Mouse (Mus musculus): Measurements from ENCODE around the gene Rab3d. TPM values are rescaled to one million over a fixed set of nuclear protein-coding genes. Genes with fewer than 3 reads are reported as not detected.

The Rab3d gene
- polyA plus RNA-seq, 1 experiment: 48.9 TPM

- Histone ChIP-seq H3K27ac (ENCODE audit: insufficient read depth, low read depth, low read length) (no peak overlapping the region), H3K27me3 (ENCODE audit: control insufficient read depth, insufficient read depth, low read length) (no peaks in the 10 kb centered on the region), H3K36me3 (ENCODE audit: control insufficient read depth, insufficient read depth, low read length) (no peaks in the 10 kb centered on the region), H3K4me3 (ENCODE audit: low read depth, low read length) (no peak overlapping the region), H3K4me1 (ENCODE audit: control insufficient read depth, insufficient read depth, insufficient read length, low read length) (peaks cover 3% of the 10 kb centered on the region)
- TF ChIP-seq POLR2A (IDR thresholded peaks at IDR 0.05; ENCODE audit: low read depth, low read length) (no peak), CTCF (IDR thresholded peaks at IDR 0.05; ENCODE audit: extremely low read depth, insufficient read length, insufficient replicate concordance, low read depth, low read length) (no peak)
- 81% methylated on average over 4 of the region's 4 CpGs for WGBS
These were observed 20.4 kb upstream of the Rab3d start for GRCm38 (mm10) chr9:21938234-21938855.

- Histone ChIP-seq H3K27ac (ENCODE audit: insufficient read depth, low read depth, low read length) (no peak overlapping the region), H3K36me3 (ENCODE audit: control insufficient read depth, insufficient read depth, low read length) (no peaks in the 10 kb centered on the region), H3K4me1 (ENCODE audit: control insufficient read depth, insufficient read depth, insufficient read length, low read length) (peaks cover 3% of the 10 kb centered on the region), H3K4me3 (ENCODE audit: low read depth, low read length) (no peak overlapping the region), H3K27me3 (ENCODE audit: control insufficient read depth, insufficient read depth, low read length) (no peaks in the 10 kb centered on the region)
- whole genome bisulfite sequencing: 85% methylated on average over 4 of the region's 4 CpGs
- no peak for TF ChIP-seq CTCF (IDR thresholded peaks at IDR 0.05; ENCODE audit: extremely low read depth, insufficient read length, insufficient replicate concordance, low read depth, low read length)
- TF ChIP-seq POLR2A (IDR thresholded peaks at IDR 0.05; ENCODE audit: low read depth, low read length): no peak
These were observed 19.8 kb upstream of the Rab3d start for GRCm38 (mm10) chr9:21937711-21938175.

- Histone ChIP-seq H3K27ac (ENCODE audit: insufficient read depth, low read depth, low read length) (no peak within 1 kb of the TSS), H3K4me1 (ENCODE audit: control insufficient read depth, insufficient read depth, insufficient read length, low read length) (peaks cover 3% of the 10 kb centered on the region)
- WGBS: 4% methylated on average over 43 of the region's 43 CpGs
These were observed 18.9 kb upstream of the Rab3d start, which contains the start of gene Plppr2 for GRCm38 (mm10) chr9:21936692-21937570. TSS of gene Plppr2 (plus strand) at chr9:21937033.

GRCm38 (mm10) chr9:21935466-21936131 is 17.6 kb upstream of the Rab3d start:
- 73% methylated on average over 7 of the region's 7 CpGs for WGBS
- H3K27me3 ChIP-seq (ENCODE audit: control insufficient read depth, insufficient read depth, low read length): no peaks in the 10 kb centered on the region
- TF ChIP-seq POLR2A (IDR thresholded peaks at IDR 0.05; ENCODE audit: low read depth, low read length) (no peak), CTCF (IDR thresholded peaks at IDR 0.05; ENCODE audit: extremely low read depth, insufficient read length, insufficient replicate concordance, low read depth, low read length) (no peak)
- no peak overlapping the region for H3K4me3 ChIP-seq (ENCODE audit: low read depth, low read length)
- peaks cover 3% of the 10 kb centered on the region for H3K4me1 ChIP-seq (ENCODE audit: control insufficient read depth, insufficient read depth, insufficient read length, low read length)
- H3K27ac ChIP-seq (ENCODE audit: insufficient read depth, low read depth, low read length): no peak overlapping the region
- H3K36me3 ChIP-seq (ENCODE audit: control insufficient read depth, insufficient read depth, low read length): no peaks in the 10 kb centered on the region

More at GRCm38 (mm10) chr9:21936692-21937570, 18.9 kb upstream of the Rab3d start, which contains the start of gene Plppr2:
- Histone ChIP-seq H3K36me3 (ENCODE audit: control insufficient read depth, insufficient read depth, low read length) (no peaks in the 10 kb centered on the region), H3K27me3 (ENCODE audit: control insufficient read depth, insufficient read depth, low read length) (no peaks in the 10 kb centered on the region), H3K4me3 (ENCODE audit: low read depth, low read length) (peak within 1 kb of the TSS; percentile 63)
- TF ChIP-seq POLR2A (IDR thresholded peaks at IDR 0.05; ENCODE audit: low read depth, low read length) (no peak), CTCF (IDR thresholded peaks at IDR 0.05; ENCODE audit: extremely low read depth, insufficient read length, insufficient replicate concordance, low read depth, low read length) (no peak)

GRCm38 (mm10) chr9:21934021-21934420 is 16.0 kb upstream of the Rab3d start:
- no peaks in the 10 kb centered on the region for H3K27me3 ChIP-seq (ENCODE audit: control insufficient read depth, insufficient read depth, low read length)
- WGBS: 95% methylated on average over 12 of the region's 12 CpGs
- no peak overlapping the region for H3K27ac ChIP-seq (ENCODE audit: insufficient read depth, low read depth, low read length)
- no peak for TF ChIP-seq CTCF (IDR thresholded peaks at IDR 0.05; ENCODE audit: extremely low read depth, insufficient read length, insufficient replicate concordance, low read depth, low read length)
- no peak for TF ChIP-seq POLR2A (IDR thresholded peaks at IDR 0.05; ENCODE audit: low read depth, low read length)
- H3K4me1 ChIP-seq (ENCODE audit: control insufficient read depth, insufficient read depth, insufficient read length, low read length): peaks cover 3% of the 10 kb centered on the region
- no peaks in the 10 kb centered on the region for H3K36me3 ChIP-seq (ENCODE audit: control insufficient read depth, insufficient read depth, low read length)
- H3K4me3 ChIP-seq (ENCODE audit: low read depth, low read length): no peak overlapping the region

GRCm38 (mm10) chr9:21932445-21933137 is 14.6 kb upstream of the Rab3d start:
- no peaks in the 10 kb centered on the region for H3K27me3 ChIP-seq (ENCODE audit: control insufficient read depth, insufficient read depth, low read length)
- 60% methylated on average over 12 of the region's 12 CpGs for WGBS
- peaks cover 3% of the 10 kb centered on the region for H3K4me1 ChIP-seq (ENCODE audit: control insufficient read depth, insufficient read depth, insufficient read length, low read length)
- H3K27ac ChIP-seq (ENCODE audit: insufficient read depth, low read depth, low read length): no peak overlapping the region
- H3K4me3 ChIP-seq (ENCODE audit: low read depth, low read length): no peak overlapping the region
- TF ChIP-seq CTCF (IDR thresholded peaks at IDR 0.05; ENCODE audit: extremely low read depth, insufficient read length, insufficient replicate concordance, low read depth, low read length) (no peak), POLR2A (IDR thresholded peaks at IDR 0.05; ENCODE audit: low read depth, low read length) (no peak)
- H3K36me3 ChIP-seq (ENCODE audit: control insufficient read depth, insufficient read depth, low read length): no peaks in the 10 kb centered on the region

All from small intestine, adult 2 months (tissue).